Mouse (Mus musculus) liver, embryonic 14.5 days (tissue): Measurements from ENCODE around the gene 9530003J23Rik.
A peak's percentile ranks its signal among the peaks of the same experiment; 100 is the strongest.

Experiments used
- CTCF ChIP-seq: IDR thresholded peaks from 2 replicates; pipeline ENCODE4 v1.5.1; 2016; ENCODE audit warnings: antibody characterized with exemption, low read depth, control low read depth
- EP300 ChIP-seq: IDR thresholded peaks from 2 replicates; pipeline ENCODE4 v1.6.1; 2016; ENCODE audit warnings: antibody characterized with exemption, low read depth

GRCm38 (mm10) chr10:117203558-117203981 lies 34.9 kb downstream of the 9530003J23Rik start:
- TF ChIP-seq EP300 (no peak), CTCF (peak; percentile 26; the same call in 1 of the 2 replicates)
